Mouse (Mus musculus) heart, embryonic 12.5 days (tissue): ENCODE data around the gene Galnt16. TPM values are rescaled to one million over a fixed set of nuclear protein-coding genes. Genes with fewer than 3 reads are reported as not detected.

ENCODE experiments used
- ATAC-seq: fragments of 200-750 bp; cut with Nextera tagmentation; 2 replicates; pipeline ENCODE4 v1.8.0; 2017; ENCODE audit warnings: moderate TSS enrichment, moderate library complexity; ENCODE audit not compliant: insufficient number of reproducible peaks, low FRiP score
- H3K27ac ChIP-seq: fragments of 300-500 bp; sonication (generic); 2 replicates; pipeline ENCODE4 v1.5.1; 2016; ENCODE audit warnings: mild to moderate bottlenecking, moderate library complexity; ENCODE audit not compliant: poor library complexity, severe bottlenecking
- H3K27me3 ChIP-seq: fragments of 300-500 bp; sonication (generic); replicated peaks from 2 replicates; pipeline ENCODE4 v1.6.1; 2016; ENCODE audit warnings: mild to moderate bottlenecking, moderate library complexity
- H3K36me3 ChIP-seq: fragments of 300-500 bp; sonication (generic); 2 replicates; pipeline ENCODE4 v1.6.1; 2016; ENCODE audit warnings: mild to moderate bottlenecking, moderate library complexity
- H3K4me1 ChIP-seq: fragments of 300-500 bp; sonication (generic); replicated peaks from 2 replicates; pipeline ENCODE4 v1.6.1; 2016; ENCODE audit warnings: mild to moderate bottlenecking
- H3K4me2 ChIP-seq: fragments of 300-500 bp; sonication (generic); 2 replicates; pipeline ENCODE4 v1.6.1; 2016; ENCODE audit warnings: mild to moderate bottlenecking, moderate library complexity
- H3K4me3 ChIP-seq: fragments of 300-500 bp; sonication (generic); 2 replicates; pipeline ENCODE4 v1.5.1; 2016; ENCODE audit warnings: mild to moderate bottlenecking
- H3K9ac ChIP-seq: fragments of 300-500 bp; sonication (generic); 2 replicates; pipeline ENCODE4 v1.6.1; 2016; ENCODE audit warnings: mild to moderate bottlenecking, moderate library complexity
- H3K9me3 ChIP-seq: fragments of 300-500 bp; sonication (generic); replicated peaks from 2 replicates; pipeline ENCODE4 v1.6.1; 2016; ENCODE audit warnings: mild to moderate bottlenecking, moderate library complexity
- WGBS: fragments of 180-500 bp; shearing (Covaris S2); methylation state at CpG from one replicate; pipeline ENCODE4 v1.1.7; 2016; 5-methylcytosine and 5-hydroxymethylcytosine counted together
- polyA plus RNA-seq: library from polyadenylated mRNA; unstranded; fragments of >200 nt; fragmentation: Nextera tagmentation; extraction: Ambion mirVana; gene quantifications from 2 replicates; pipeline ENCODE4 v1.2.1, GENCODE M21; 2016

Galnt16 gene
- 2.1 and 2.2 TPM in 2 replicates for polyA plus RNA-seq

GRCm38 (mm10) chr12:80517977-80518376 is at the start of gene Galnt16:
TSS of gene Galnt16 (plus strand) at chr12:80518277.
- Histone ChIP-seq H3K27me3 (peaks cover 91% of the 10 kb centered on the region), H3K36me3 (no peaks in the 10 kb centered on the region), H3K4me1 (peaks cover 17% of the 10 kb centered on the region), H3K4me3 (peak within 1 kb of the TSS; percentile 72), H3K9me3 (no peaks in the 10 kb centered on the region), H3K4me2 (peak within 1 kb of the TSS; percentile 100), H3K27ac (no peak within 1 kb of the TSS), H3K9ac (peak within 1 kb of the TSS; percentile 75)
- ATAC-seq = no peak
- 5% methylated on average over 14 of the region's 14 CpGs for WGBS

DNA sequence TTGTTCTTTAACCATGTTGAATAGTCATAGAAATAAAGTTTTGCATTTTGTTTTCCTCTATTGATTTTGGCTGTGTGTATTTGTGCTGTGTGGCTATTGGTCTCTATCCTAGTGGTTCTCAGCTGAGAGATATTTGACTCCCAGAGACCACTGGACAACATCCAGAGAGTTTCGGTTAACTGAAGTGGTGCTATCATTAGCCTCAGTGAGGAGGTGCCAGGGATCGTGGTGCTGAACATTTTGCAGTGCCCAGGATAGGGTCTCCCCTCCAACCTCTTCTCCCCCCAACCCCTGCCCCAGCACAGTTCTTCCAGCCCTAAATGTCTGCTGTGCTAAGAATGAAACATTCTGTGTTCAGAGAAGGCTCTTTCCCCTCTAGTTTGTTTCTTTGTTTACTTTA is 47.9 kb upstream of the Galnt16 start:
- no peak for ATAC-seq
- no peaks in the 10 kb centered on the region for H3K36me3 ChIP-seq
- no peaks in the 10 kb centered on the region for H3K27me3 ChIP-seq
- no peak overlapping the region for H3K9ac ChIP-seq
- 0 out of 2 replicates have a peak, but pooled peaks cover 4% of the 10 kb centered on the region for H3K4me1 ChIP-seq
- H3K4me2 ChIP-seq = no peak overlapping the region
- no peak overlapping the region for H3K27ac ChIP-seq
- no peaks in the 10 kb centered on the region for H3K9me3 ChIP-seq
- H3K4me3 ChIP-seq = no peak overlapping the region
- WGBS = 40% methylated on average over 2 of the region's 2 CpGs

GRCm38 (mm10) chr12:80471926-80472325 is 46.2 kb upstream of the Galnt16 start:
- H3K4me1 ChIP-seq = 0 out of 2 replicates have a peak, but pooled peaks cover 4% of the 10 kb centered on the region
- H3K9ac ChIP-seq = no peak overlapping the region
- no peak overlapping the region for H3K4me2 ChIP-seq
- H3K9me3 ChIP-seq = no peaks in the 10 kb centered on the region
- no peak overlapping the region for H3K4me3 ChIP-seq
- no peaks in the 10 kb centered on the region for H3K27me3 ChIP-seq
- H3K36me3 ChIP-seq = no peaks in the 10 kb centered on the region
- H3K27ac ChIP-seq = no peak overlapping the region
- ATAC-seq = no peak
- 54% methylated on average over 4 of the region's 4 CpGs for WGBS

- no peaks in the 10 kb centered on the region for H3K9me3 ChIP-seq
- 64% methylated on average over 3 of the region's 3 CpGs for WGBS
- no peak overlapping the region for H3K4me3 ChIP-seq
- no peaks in the 10 kb centered on the region for H3K27me3 ChIP-seq
- H3K36me3 ChIP-seq = no peaks in the 10 kb centered on the region
- 0 out of 2 replicates have a peak, but pooled peaks cover 4% of the 10 kb centered on the region for H3K4me1 ChIP-seq
- H3K27ac ChIP-seq = no peak overlapping the region
- H3K4me2 ChIP-seq = no peak overlapping the region
- no peak overlapping the region for H3K9ac ChIP-seq
- no peak for ATAC-seq
Observed at GRCm38 (mm10) chr12:80473731-80474130, 44.3 kb upstream of the Galnt16 start.

- 33% methylated on average over 3 of the region's 3 CpGs for WGBS
- Histone ChIP-seq H3K36me3 (peaks cover 17% of the 10 kb centered on the region), H3K9me3 (no peaks in the 10 kb centered on the region; the same call in 1 of the 2 replicates), H3K27ac (peak overlapping the region; percentile 49; the same call in 1 of the 2 replicates), H3K27me3 (no peaks in the 10 kb centered on the region), H3K4me3 (no peak overlapping the region), H3K4me1 (peaks cover 9% of the 10 kb centered on the region), H3K4me2 (peak overlapping the region; percentile 11; the same call in 1 of the 2 replicates), H3K9ac (no peak overlapping the region)
- ATAC-seq = no peak
Observed at GRCm38 (mm10) chr12:80479986-80480385, 38.1 kb upstream of the Galnt16 start.

GRCm38 (mm10) chr12:80483397-80483796 is 34.7 kb upstream of the Galnt16 start:
- WGBS = 66% methylated on average over 3 of the region's 3 CpGs
- Histone ChIP-seq H3K4me2 (no peak overlapping the region), H3K4me1 (peaks cover 9% of the 10 kb centered on the region), H3K36me3 (peaks cover 17% of the 10 kb centered on the region), H3K4me3 (no peak overlapping the region), H3K27me3 (no peaks in the 10 kb centered on the region), H3K9ac (no peak overlapping the region), H3K9me3 (no peaks in the 10 kb centered on the region; the same call in 1 of the 2 replicates), H3K27ac (no peak overlapping the region)
- ATAC-seq = no peak

GRCm38 (mm10) chr12:80493311-80493710 is 24.8 kb upstream of the Galnt16 start:
- peaks cover 5% of the 10 kb centered on the region for H3K9me3 ChIP-seq
- H3K4me1 ChIP-seq = no peaks in the 10 kb centered on the region
- no peak overlapping the region for H3K27ac ChIP-seq
- no peaks in the 10 kb centered on the region for H3K27me3 ChIP-seq
- no peak overlapping the region for H3K4me3 ChIP-seq
- no peak overlapping the region for H3K4me2 ChIP-seq
- no peak overlapping the region for H3K9ac ChIP-seq
- ATAC-seq = no peak
- H3K36me3 ChIP-seq = peaks cover 45% of the 10 kb centered on the region
- 89% methylated on average over 5 of the region's 5 CpGs for WGBS

- no peak for ATAC-seq
- peaks cover 5% of the 10 kb centered on the region for H3K9me3 ChIP-seq
Observed at GRCm38 (mm10) chr12:80495691-80496090, 22.4 kb upstream of the Galnt16 start.

GRCm38 (mm10) chr12:80498356-80498755 is 19.7 kb upstream of the Galnt16 start:
- Histone ChIP-seq H3K27ac (no peak overlapping the region), H3K4me1 (no peaks in the 10 kb centered on the region), H3K9me3 (peaks cover 3% of the 10 kb centered on the region), H3K4me2 (no peak overlapping the region), H3K9ac (no peak overlapping the region), H3K36me3 (peaks cover 6% of the 10 kb centered on the region), H3K27me3 (no peaks in the 10 kb centered on the region), H3K4me3 (no peak overlapping the region)
- ATAC-seq = no peak
- 60% methylated on average over 4 of the region's 4 CpGs for WGBS

More at GRCm38 (mm10) chr12:80495691-80496090, 22.4 kb upstream of the Galnt16 start:
- no peaks in the 10 kb centered on the region for H3K4me1 ChIP-seq
- no peak overlapping the region for H3K27ac ChIP-seq
- H3K4me2 ChIP-seq = no peak overlapping the region
- 61% methylated on average over 1 of the region's 1 CpGs for WGBS
- no peaks in the 10 kb centered on the region for H3K27me3 ChIP-seq
- H3K9ac ChIP-seq = no peak overlapping the region
- H3K36me3 ChIP-seq = peaks cover 26% of the 10 kb centered on the region
- H3K4me3 ChIP-seq = no peak overlapping the region

- 54% methylated on average over 1 of the region's 1 CpGs for WGBS
- H3K9ac ChIP-seq = no peak overlapping the region
- no peaks in the 10 kb centered on the region for H3K27me3 ChIP-seq
- no peak overlapping the region for H3K4me3 ChIP-seq
- no peak overlapping the region for H3K4me2 ChIP-seq
- no peak for ATAC-seq
- no peak overlapping the region for H3K27ac ChIP-seq
- peaks cover 3% of the 10 kb centered on the region; the same call in 1 of the 2 replicates for H3K36me3 ChIP-seq
- no peaks in the 10 kb centered on the region for H3K9me3 ChIP-seq
- no peaks in the 10 kb centered on the region for H3K4me1 ChIP-seq
Observed at GRCm38 (mm10) chr12:80500506-80500905, 17.6 kb upstream of the Galnt16 start.

DNA sequence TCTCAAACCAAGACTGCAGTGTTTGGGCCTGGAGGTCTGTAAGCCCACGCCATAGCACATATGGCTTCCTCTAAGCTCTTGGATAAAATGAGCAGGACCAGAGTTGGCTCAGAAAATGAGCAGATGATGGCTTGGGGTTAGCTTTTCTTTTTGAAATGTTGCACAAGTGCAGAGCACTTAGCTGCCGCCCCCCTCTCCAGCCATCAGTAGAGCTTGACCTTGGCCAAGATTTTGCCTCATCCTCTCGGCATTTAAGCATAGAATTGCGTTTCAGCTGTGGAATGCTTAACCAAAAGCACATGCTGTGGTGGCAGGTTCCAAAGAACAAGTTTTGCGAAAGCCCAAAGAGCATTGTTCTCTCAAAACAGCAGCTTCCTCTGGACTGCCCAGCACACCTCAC is 13.4 kb upstream of the Galnt16 start:
- Histone ChIP-seq H3K4me3 (no peak overlapping the region), H3K36me3 (0 out of 2 replicates have a peak, but pooled peaks cover 3% of the 10 kb centered on the region), H3K27ac (no peak overlapping the region), H3K27me3 (peaks cover 3% of the 10 kb centered on the region; the same call in 1 of the 2 replicates), H3K9me3 (no peaks in the 10 kb centered on the region), H3K4me2 (no peak overlapping the region), H3K4me1 (0 out of 2 replicates have a peak, but pooled peaks cover 2% of the 10 kb centered on the region), H3K9ac (no peak overlapping the region)
- ATAC-seq = no peak
- 80% methylated on average over 5 of the region's 5 CpGs for WGBS
